Mouse (Mus musculus): ENCODE data around the gene 1700010B08Rik. TPM values are rescaled to one million over a fixed set of nuclear protein-coding genes. Genes with fewer than 3 reads are reported as not detected.

Gene 1700010B08Rik
- polyA plus RNA-seq (2014; fragmentation: Illumina TruSeq; extraction: RNeasy Lipid Tissue Mini Kit (QIAGEN cat#74804); ENCODE audit: insufficient read depth, low read depth, low replicate concordance) = not detected

GRCm38 (mm10) chr2:173719115-173719514, at the start of gene 1700010B08Rik:
1700010B08Rik (plus strand) TSS chr2:173719415.

DNA sequence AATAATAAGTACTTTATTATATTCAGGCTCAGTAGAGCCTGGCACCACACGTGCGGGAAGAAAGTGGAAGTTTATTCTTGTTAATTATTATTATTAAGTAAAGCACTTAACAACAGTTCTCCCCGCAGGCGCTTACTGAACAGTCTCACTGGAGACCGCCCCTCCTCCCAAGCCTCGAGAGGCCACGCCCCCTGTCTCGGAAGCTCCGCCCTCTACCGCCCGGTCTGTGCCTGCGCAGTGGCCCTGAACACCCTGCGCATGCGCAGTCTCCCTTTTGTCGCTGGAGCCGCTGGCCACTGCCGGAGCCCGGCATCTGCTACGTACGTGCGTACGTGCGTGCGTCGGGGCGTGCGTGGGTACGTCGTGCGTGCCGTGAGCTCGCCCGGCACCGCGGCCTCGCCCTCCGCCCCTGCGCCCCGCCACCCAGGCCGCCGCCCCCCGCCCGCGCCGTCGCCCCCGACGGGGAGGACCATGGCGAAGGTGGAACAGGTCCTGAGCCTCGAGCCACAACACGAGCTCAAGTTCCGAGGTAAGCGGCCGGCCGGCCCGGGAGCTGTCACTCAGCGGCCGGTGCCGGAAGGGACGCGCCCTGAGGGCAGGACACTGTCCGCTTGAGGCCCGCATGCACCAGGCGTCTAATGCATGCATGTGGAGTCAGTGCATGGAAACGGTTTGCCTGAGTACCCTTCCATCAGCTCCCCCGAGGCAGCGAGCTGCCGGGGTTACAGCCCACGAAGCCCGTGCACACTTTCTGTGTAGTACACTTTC, 18.2 kb downstream of the 1700010B08Rik start, which contains the start of gene Vapb:
TSS of gene Vapb (plus strand) at position 290 of the 768 bp plus-strand sequence.

Other genes with a start within 250 kb of the 1700010B08Rik start
- gene 1700021F07Rik, start 196.8 kb upstream of the 1700010B08Rik start, polyA plus RNA-seq (2014; fragmentation: Illumina TruSeq; extraction: RNeasy Lipid Tissue Mini Kit (QIAGEN cat#74804); ENCODE audit: insufficient read depth, low read depth, low replicate concordance) = not detected
- not detected for gene Ankrd60, start 141.1 kb upstream of the 1700010B08Rik start, polyA plus RNA-seq (2014; fragmentation: Illumina TruSeq; extraction: RNeasy Lipid Tissue Mini Kit (QIAGEN cat#74804); ENCODE audit: insufficient read depth, low read depth, low replicate concordance)
- gene Rab22a, start 59.7 kb upstream of the 1700010B08Rik start, polyA plus RNA-seq (2014; fragmentation: Illumina TruSeq; extraction: RNeasy Lipid Tissue Mini Kit (QIAGEN cat#74804); ENCODE audit: insufficient read depth, low read depth, low replicate concordance) = 10.1 TPM
- gene Vapb, start 18.1 kb downstream of the 1700010B08Rik start, polyA plus RNA-seq (2014; fragmentation: Illumina TruSeq; extraction: RNeasy Lipid Tissue Mini Kit (QIAGEN cat#74804); ENCODE audit: insufficient read depth, low read depth, low replicate concordance) = 48.0 TPM